Mouse (Mus musculus): ENCODE measurements at regions not wholly inside any gene's neighbourhood (a gene's known extent, or its start where the extent isn't known, plus 50 kb on each side); places are given as distances from the start of the nearest gene placed in this dataset.
A peak's percentile ranks its signal among the peaks of the same experiment; 100 is the strongest.

DNA sequence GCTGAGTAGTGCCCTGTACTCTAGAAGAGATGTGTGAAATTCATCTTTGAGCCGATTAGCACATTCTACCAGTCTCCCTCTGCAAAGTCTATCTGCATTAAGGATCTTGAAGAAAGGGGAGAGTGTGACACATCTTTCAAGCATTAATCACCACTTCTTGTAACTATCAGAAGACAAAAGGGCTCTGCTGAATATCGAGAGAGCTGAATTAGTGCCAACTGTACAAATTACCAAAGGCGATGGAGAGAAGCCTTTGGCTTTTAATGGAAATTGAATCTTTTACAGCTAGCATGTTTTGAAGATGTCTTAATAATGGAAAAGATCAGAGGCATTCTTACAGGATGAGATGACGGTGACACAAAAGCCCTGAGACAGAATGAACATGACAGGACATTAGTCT lies 97.2 kb upstream of the Pam start:
- 84% methylated on average over 4 of the region's 4 CpGs for WGBS
- Histone ChIP-seq H3K9ac (ENCODE audit: low read depth, low read length) (no peak overlapping the region), H3K27me3 (ENCODE audit: control insufficient read depth, insufficient read depth, low read length) (no peaks in the 10 kb centered on the region), H3K36me3 (ENCODE audit: control insufficient read depth, insufficient read depth, low read length) (no peaks in the 10 kb centered on the region), H3K79me2 (ENCODE audit: control insufficient read depth, insufficient read depth, low read length) (no peaks in the 10 kb centered on the region), H3K27ac (replicated peaks; ENCODE audit: insufficient read depth, low read depth, low read length) (no peak overlapping the region), H3K4me1 (ENCODE audit: control insufficient read depth, insufficient read depth, low read length) (no peaks in the 10 kb centered on the region), H3K4me3 (ENCODE audit: insufficient read depth, low read depth, low read length) (no peak overlapping the region)
- no peak for DNase-seq (ENCODE audit: extremely low read depth, low read depth, low spot score)
- TF ChIP-seq POLR2A (IDR thresholded peaks at IDR 0.05; ENCODE audit: extremely low read depth, insufficient read depth, low read length) (no peak), CTCF (IDR thresholded peaks at IDR 0.05; ENCODE audit: low read depth, low read length) (no peak)

DNA sequence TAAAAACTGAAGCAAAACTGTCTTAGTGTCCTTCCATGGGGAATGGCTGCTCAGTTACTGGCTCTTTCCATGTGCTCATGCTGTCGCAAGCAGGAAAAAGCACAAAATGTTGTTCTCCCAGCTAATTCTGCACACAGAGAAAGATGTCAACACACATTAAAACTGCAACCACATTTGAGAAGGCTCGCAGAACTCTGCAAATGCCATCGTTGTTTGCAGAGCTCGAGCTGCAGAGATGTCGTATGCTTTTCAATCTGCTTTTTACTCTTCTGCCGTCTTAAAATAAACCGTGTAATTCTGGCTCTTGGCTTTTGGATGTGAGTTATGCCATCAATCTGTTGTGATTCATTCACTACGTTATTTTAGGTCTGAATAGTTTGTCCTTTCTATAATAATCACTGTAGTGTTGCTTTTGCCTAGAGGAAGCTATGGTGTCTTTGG lies 96.6 kb upstream of the Pam start:
- 60% methylated on average over 8 of the region's 8 CpGs for WGBS
- no peak for TF ChIP-seq POLR2A (IDR thresholded peaks at IDR 0.05; ENCODE audit: extremely low read depth, insufficient read depth, low read length)
- TF ChIP-seq CTCF (IDR thresholded peaks at IDR 0.05; ENCODE audit: low read depth, low read length): no peak
- H3K4me1 ChIP-seq (ENCODE audit: control insufficient read depth, insufficient read depth, low read length): no peaks in the 10 kb centered on the region
- no peaks in the 10 kb centered on the region for H3K36me3 ChIP-seq (ENCODE audit: control insufficient read depth, insufficient read depth, low read length)
- H3K27me3 ChIP-seq (ENCODE audit: control insufficient read depth, insufficient read depth, low read length): no peaks in the 10 kb centered on the region
- no peak overlapping the region for H3K9ac ChIP-seq (ENCODE audit: low read depth, low read length)
- H3K79me2 ChIP-seq (ENCODE audit: control insufficient read depth, insufficient read depth, low read length): no peaks in the 10 kb centered on the region
- no peak overlapping the region for H3K4me3 ChIP-seq (ENCODE audit: insufficient read depth, low read depth, low read length)
- DNase-seq (ENCODE audit: extremely low read depth, low read depth, low spot score): no peak
- no peak overlapping the region for H3K27ac ChIP-seq (replicated peaks; ENCODE audit: insufficient read depth, low read depth, low read length)

DNA sequence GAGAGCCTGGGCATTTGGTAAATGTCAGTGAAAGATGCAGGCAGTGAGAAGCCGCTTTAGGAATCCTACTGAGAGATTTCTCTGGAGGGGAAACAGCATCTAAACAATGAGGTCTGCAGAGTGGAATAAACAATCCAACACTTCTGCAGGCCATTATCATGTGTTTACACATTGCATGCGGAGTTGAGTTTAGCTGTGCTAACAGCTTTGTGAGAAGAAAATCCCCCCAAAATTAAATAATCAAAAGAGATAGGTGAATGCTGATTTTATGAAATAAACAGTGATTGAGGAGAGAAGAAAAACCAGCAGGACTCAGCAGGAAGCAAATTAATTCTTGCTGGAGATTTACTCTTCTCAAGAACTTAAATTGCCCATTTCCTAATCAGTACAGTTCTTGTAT lies 95.9 kb upstream of the Pam start:
- WGBS: 34% methylated on average over 2 of the region's 2 CpGs
- no peaks in the 10 kb centered on the region for H3K36me3 ChIP-seq (ENCODE audit: control insufficient read depth, insufficient read depth, low read length)
- no peak overlapping the region for H3K4me3 ChIP-seq (ENCODE audit: insufficient read depth, low read depth, low read length)
- H3K9ac ChIP-seq (ENCODE audit: low read depth, low read length): no peak overlapping the region
- TF ChIP-seq POLR2A (IDR thresholded peaks at IDR 0.05; ENCODE audit: extremely low read depth, insufficient read depth, low read length): no peak
- H3K27ac ChIP-seq (replicated peaks; ENCODE audit: insufficient read depth, low read depth, low read length): no peak overlapping the region
- H3K79me2 ChIP-seq (ENCODE audit: control insufficient read depth, insufficient read depth, low read length): no peaks in the 10 kb centered on the region
- no peaks in the 10 kb centered on the region for H3K4me1 ChIP-seq (ENCODE audit: control insufficient read depth, insufficient read depth, low read length)
- DNase-seq (ENCODE audit: extremely low read depth, low read depth, low spot score): peak; percentile 7
- no peaks in the 10 kb centered on the region for H3K27me3 ChIP-seq (ENCODE audit: control insufficient read depth, insufficient read depth, low read length)

DNA sequence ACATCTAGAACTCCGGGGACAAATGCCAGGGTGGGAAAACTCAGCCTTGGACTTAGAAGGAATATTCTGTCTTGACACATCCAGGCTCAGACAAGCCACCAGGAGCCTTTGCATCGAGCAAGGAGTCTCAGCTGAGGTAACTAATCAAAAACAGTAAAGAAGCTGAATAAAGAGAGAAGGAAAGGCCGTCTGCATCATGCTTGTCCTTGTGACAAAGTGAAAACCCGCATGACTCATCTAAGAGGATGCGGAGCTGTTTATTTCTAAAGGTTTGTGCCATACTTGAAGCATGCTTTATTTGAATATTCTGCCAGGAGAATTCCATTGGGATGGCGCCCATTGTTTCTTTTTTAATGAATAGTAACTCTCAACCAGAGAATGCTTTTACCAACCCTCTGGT lies 95.3 kb upstream of the Pam start:
- DNase-seq (ENCODE audit: extremely low read depth, low read depth, low spot score): no peak
- WGBS: 58% methylated on average over 6 of the region's 6 CpGs
- TF ChIP-seq POLR2A (IDR thresholded peaks at IDR 0.05; ENCODE audit: extremely low read depth, insufficient read depth, low read length): no peak
- no peak for TF ChIP-seq CTCF (IDR thresholded peaks at IDR 0.05; ENCODE audit: low read depth, low read length)
- Histone ChIP-seq H3K9ac (ENCODE audit: low read depth, low read length) (no peak overlapping the region), H3K79me2 (ENCODE audit: control insufficient read depth, insufficient read depth, low read length) (no peaks in the 10 kb centered on the region), H3K27me3 (ENCODE audit: control insufficient read depth, insufficient read depth, low read length) (no peaks in the 10 kb centered on the region), H3K36me3 (ENCODE audit: control insufficient read depth, insufficient read depth, low read length) (no peaks in the 10 kb centered on the region), H3K4me1 (ENCODE audit: control insufficient read depth, insufficient read depth, low read length) (no peaks in the 10 kb centered on the region), H3K4me3 (ENCODE audit: insufficient read depth, low read depth, low read length) (no peak overlapping the region), H3K27ac (replicated peaks; ENCODE audit: insufficient read depth, low read depth, low read length) (no peak overlapping the region)

DNA sequence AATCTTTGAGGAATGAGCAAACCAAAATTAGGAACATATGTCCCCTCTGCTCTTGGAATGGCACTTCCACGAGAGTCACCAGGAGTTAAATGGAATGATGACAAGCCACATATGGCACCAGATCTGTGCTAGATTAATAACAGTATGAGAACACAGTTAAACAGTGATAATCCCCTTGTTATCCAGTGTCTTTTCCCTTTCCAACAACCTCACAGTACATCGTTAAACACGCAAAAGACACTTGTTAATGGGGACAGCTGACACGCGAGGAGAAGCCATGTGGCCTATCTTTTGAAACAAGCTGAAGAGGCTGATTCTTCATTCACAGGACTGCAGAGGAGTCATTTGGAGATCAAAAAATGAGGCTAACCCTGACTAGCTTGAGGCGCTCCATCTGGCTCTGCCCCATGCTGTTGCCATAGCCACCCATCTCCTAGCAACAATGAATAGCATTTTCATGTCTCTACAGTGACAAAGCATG lies 94.6 kb upstream of the Pam start:
- no peaks in the 10 kb centered on the region for H3K79me2 ChIP-seq (ENCODE audit: control insufficient read depth, insufficient read depth, low read length)
- no peaks in the 10 kb centered on the region for H3K27me3 ChIP-seq (ENCODE audit: control insufficient read depth, insufficient read depth, low read length)
- no peak overlapping the region for H3K9ac ChIP-seq (ENCODE audit: low read depth, low read length)
- H3K27ac ChIP-seq (replicated peaks; ENCODE audit: insufficient read depth, low read depth, low read length): no peak overlapping the region
- no peaks in the 10 kb centered on the region for H3K36me3 ChIP-seq (ENCODE audit: control insufficient read depth, insufficient read depth, low read length)
- no peak for DNase-seq (ENCODE audit: extremely low read depth, low read depth, low spot score)
- TF ChIP-seq CTCF (IDR thresholded peaks at IDR 0.05; ENCODE audit: low read depth, low read length): no peak
- no peak for TF ChIP-seq POLR2A (IDR thresholded peaks at IDR 0.05; ENCODE audit: extremely low read depth, insufficient read depth, low read length)
- no peak overlapping the region for H3K4me3 ChIP-seq (ENCODE audit: insufficient read depth, low read depth, low read length)
- WGBS: 77% methylated on average over 6 of the region's 6 CpGs
- no peaks in the 10 kb centered on the region for H3K4me1 ChIP-seq (ENCODE audit: control insufficient read depth, insufficient read depth, low read length)

DNA sequence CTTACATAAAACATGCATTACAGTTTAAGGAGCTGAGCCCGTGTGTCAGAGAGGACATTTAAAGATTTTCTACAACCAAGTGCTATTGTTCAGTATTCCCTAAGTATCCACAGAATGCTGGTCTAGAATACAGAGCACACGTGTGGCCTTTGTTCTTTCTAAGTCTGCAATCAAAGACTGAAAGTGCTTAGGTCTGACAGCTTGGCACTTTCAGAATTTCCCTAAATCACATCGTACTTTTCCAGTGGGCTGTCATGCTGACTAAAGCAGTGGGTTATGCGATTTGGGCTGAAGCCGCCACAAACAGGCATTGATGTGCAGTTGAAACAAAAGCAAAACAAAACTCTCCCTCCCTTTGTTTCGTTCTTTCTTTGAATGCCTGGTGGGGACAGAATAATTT lies 84.9 kb upstream of the Pam start:
- WGBS: 61% methylated on average over 6 of the region's 6 CpGs
- no peaks in the 10 kb centered on the region for H3K79me2 ChIP-seq (ENCODE audit: control insufficient read depth, insufficient read depth, low read length)
- TF ChIP-seq POLR2A (IDR thresholded peaks at IDR 0.05; ENCODE audit: extremely low read depth, insufficient read depth, low read length) (no peak), CTCF (IDR thresholded peaks at IDR 0.05; ENCODE audit: low read depth, low read length) (no peak)
- no peaks in the 10 kb centered on the region for H3K27me3 ChIP-seq (ENCODE audit: control insufficient read depth, insufficient read depth, low read length)
- no peaks in the 10 kb centered on the region for H3K4me1 ChIP-seq (ENCODE audit: control insufficient read depth, insufficient read depth, low read length)
- H3K4me3 ChIP-seq (ENCODE audit: insufficient read depth, low read depth, low read length): no peak overlapping the region
- no peak overlapping the region for H3K9ac ChIP-seq (ENCODE audit: low read depth, low read length)
- no peaks in the 10 kb centered on the region for H3K36me3 ChIP-seq (ENCODE audit: control insufficient read depth, insufficient read depth, low read length)
- DNase-seq (ENCODE audit: extremely low read depth, low read depth, low spot score): no peak
- no peak overlapping the region for H3K27ac ChIP-seq (replicated peaks; ENCODE audit: insufficient read depth, low read depth, low read length)

Data from liver, adult 2 months (tissue).